Mouse (Mus musculus) adrenal gland, postnatal 4 days (tissue): Measurements from ENCODE around the gene Acot5. TPM values are rescaled to one million over a fixed set of nuclear protein-coding genes. Genes with fewer than 3 reads are reported as not detected.
"Not testable (repeated sequence)": the region's sequence is repeated elsewhere in the genome, so short reads cannot be mapped to it uniquely, and the experiment has no call there.

Experiments
- DNase-seq, 2 experiments: peaks; one replicate each; pipeline ENCODE4 v3.0.0; 2021 to 2022; ENCODE audit warnings: low spot score in 2 of 2, mixed read lengths in 2 of 2
- long read RNA-seq, 2 experiments: library from polyadenylated mRNA; stranded (forward); transcript quantifications; one replicate each; pipeline ENCODE4 v2.0.0; 2021
- total RNA-seq, 2 experiments: library from RNA; stranded (reverse); gene quantifications; 2 replicates each; pipeline ENCODE4 v1.2.3; 2021

The Acot5 gene
- total RNA-seq: under 1 TPM; 0.25 TPM
- long read RNA-seq, experiment 1: 0 reads
- long read RNA-seq, experiment 2: 0 reads

- DNase-seq: no peak
Observed at GRCm38 (mm10) chr12:84068986-84069385, at the start of gene Acot5. TSS of gene Acot5 (plus strand) at chr12:84069325.

- peak in 1 of 2 experiments; percentile 25 for DNase-seq
Observed at GRCm38 (mm10) chr12:84020528-84020927, 48.6 kb upstream of the Acot5 start.

DNA sequence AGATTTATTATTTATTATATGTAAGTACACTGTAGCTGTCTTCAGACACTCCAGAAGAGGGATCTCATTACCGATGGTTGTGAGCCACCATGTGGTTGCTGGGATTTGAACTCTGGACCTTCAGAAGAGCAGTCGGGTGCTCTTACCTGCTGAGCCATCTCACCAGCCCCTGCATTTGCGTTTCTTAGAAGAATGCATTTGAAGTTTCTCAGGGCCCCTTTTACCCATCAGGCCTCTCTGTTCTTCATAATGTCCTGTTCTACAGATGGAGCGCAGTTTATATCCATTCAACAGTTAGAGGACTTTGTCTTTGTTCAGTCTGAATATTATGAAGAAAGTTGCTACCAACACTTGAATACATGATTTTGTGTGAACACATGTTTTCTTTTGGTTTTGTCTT lies 46.9 kb upstream of the Acot5 start:
- DNase-seq: not testable (repeated sequence)

- no peak for DNase-seq
Observed at GRCm38 (mm10) chr12:84023052-84023745, 45.9 kb upstream of the Acot5 start.

DNA sequence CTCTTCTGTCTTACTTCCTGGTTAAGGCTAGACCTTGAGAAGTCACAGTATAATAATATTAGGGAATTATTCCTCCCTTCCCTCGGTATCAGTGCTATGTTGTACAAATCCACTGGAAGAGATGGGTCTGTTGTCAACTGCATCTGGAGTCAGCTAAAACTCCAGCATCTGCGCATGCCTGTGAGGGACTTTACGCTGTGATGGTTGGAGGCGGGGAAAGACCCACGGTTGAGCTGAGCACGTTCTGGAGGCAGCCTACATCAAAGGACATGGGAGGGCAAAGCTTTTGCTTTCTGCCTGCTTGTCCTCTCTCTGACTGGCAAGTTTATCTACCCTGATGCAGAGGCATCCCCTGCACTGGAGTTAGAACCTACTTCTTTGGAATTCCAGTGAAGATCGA lies 43.2 kb upstream of the Acot5 start:
- no peak for DNase-seq

GRCm38 (mm10) chr12:84028328-84028727 lies 40.8 kb upstream of the Acot5 start:
- not testable (repeated sequence) for DNase-seq

DNA sequence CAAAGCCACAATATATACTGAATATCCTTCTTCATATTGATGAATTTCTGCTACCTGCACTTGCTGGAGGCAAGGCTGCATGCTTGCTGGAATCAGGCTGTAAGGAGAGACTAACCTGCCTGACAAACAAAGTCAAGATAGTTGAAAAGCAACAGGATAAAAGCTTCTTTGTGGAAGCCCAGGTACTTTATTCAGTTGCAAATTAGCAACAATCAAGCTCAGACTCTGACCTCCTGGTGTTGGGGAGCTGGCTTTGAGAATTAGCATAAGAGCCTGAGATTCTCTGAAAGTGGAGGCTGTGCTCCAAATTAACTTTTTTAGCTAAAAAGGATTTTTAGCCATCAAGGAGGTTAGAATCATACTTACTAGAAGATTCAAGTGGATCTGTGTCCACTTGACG lies 40.1 kb upstream of the Acot5 start:
- DNase-seq: not testable (repeated sequence)

- DNase-seq: peak; percentile 19 to 51
Observed at GRCm38 (mm10) chr12:84030659-84031332, 38.3 kb upstream of the Acot5 start.

DNA sequence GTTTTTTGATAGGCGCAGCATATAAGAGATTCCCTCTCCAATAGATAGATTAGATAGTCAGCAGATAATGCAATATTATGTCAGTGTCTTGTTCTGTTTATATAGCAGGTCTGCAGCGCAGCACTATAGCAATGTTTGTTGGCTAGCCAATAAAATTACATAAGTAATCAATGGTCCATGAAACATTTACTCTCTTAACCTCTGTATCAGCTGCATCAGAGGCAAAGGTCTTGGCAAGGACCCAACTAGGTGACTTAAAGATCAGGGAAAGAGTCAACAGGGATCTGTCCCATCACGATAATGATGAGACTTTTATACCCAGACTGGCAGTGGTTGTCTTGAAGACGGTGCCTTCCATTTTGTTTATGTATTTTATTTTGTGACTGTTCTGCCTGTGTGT lies 36.3 kb upstream of the Acot5 start:
- no peak for DNase-seq

GRCm38 (mm10) chr12:84033302-84033701 lies 35.8 kb upstream of the Acot5 start:
- not testable (repeated sequence) for DNase-seq

GRCm38 (mm10) chr12:84034108-84034507 lies 35.0 kb upstream of the Acot5 start:
- DNase-seq: no peak

DNA sequence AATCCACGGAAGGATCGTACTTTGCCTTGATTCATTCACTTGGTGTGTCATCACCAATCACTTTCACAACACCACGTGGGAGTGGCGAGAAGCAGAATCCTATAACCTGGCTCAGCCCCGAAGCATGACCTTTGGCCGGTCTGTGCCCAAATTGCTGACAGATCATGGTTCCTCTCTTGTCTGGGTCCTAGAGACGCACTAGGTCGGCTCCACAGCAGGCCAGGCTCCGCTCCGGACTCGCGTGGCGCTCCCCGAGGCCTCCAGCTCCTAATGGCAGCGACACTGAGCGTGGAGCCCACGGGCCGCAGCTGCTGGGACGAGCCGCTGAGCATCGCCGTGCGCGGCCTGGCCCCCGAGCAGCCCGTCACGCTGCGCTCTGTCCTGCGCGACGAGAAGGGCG lies 30.9 kb upstream of the Acot5 start, which contains the start of gene Acot4:
TSS of gene Acot4 (plus strand) at position 139 of the 400 bp plus-strand sequence.
- DNase-seq: not testable (repeated sequence)

- not testable (repeated sequence) for DNase-seq
Observed at GRCm38 (mm10) chr12:84038691-84039111, 30.4 kb upstream of the Acot5 start, which contains the start of gene Gm49366. TSS of gene Gm49366 (plus strand) at chr12:84038935.

- no peak for DNase-seq
Observed at GRCm38 (mm10) chr12:84042248-84042647, 26.9 kb upstream of the Acot5 start.

DNA sequence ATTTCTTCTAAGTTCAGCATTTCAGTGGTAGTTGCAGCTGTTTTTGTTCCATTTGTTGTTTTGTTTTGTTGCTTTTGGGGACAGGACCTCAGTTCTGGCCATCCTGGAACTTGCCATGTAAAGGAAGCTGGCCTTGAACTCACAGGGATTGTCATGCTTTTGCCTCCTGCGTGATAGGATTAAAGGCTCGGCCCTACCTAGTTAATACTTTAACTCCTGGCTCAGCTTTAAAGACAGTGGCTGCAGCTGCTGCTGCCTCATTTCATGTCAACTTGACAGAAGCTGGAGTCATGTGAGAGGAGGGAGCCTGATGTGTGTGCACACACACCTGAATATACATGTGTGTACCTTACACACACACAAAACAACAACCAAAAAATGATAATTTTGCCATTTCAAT lies 25.1 kb upstream of the Acot5 start:
- DNase-seq: no peak

- no peak for DNase-seq
Observed at GRCm38 (mm10) chr12:84046906-84047305, 22.2 kb upstream of the Acot5 start.

GRCm38 (mm10) chr12:84050744-84051143 lies 18.4 kb upstream of the Acot5 start:
- DNase-seq: not testable (repeated sequence)

GRCm38 (mm10) chr12:84051937-84052474 lies 17.1 kb upstream of the Acot5 start, which contains the start of gene Acot3:
TSS of gene Acot3 (plus strand) at chr12:84052144.
- no peak for DNase-seq

GRCm38 (mm10) chr12:84052609-84053008 lies 16.5 kb upstream of the Acot5 start:
- no peak for DNase-seq

DNA sequence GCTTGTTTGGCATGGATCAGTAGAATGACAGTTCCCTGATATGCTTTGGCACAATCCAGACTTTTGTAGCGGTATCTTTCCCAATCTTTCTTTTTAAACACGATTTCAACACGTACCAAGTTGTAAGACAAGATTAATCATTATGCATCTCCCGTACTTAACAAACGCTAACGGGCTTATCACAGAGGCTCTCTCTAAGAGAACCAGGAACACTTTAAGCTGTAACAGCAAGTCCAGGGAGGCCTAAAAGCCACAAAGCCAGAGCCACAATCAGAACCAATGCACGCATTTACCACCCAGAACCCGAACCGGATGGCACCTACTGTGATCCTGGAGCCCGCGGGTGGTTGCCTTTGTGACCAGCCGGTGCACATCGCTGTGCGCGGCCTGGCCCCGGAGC lies 16.0 kb upstream of the Acot5 start:
- no peak for DNase-seq

DNA sequence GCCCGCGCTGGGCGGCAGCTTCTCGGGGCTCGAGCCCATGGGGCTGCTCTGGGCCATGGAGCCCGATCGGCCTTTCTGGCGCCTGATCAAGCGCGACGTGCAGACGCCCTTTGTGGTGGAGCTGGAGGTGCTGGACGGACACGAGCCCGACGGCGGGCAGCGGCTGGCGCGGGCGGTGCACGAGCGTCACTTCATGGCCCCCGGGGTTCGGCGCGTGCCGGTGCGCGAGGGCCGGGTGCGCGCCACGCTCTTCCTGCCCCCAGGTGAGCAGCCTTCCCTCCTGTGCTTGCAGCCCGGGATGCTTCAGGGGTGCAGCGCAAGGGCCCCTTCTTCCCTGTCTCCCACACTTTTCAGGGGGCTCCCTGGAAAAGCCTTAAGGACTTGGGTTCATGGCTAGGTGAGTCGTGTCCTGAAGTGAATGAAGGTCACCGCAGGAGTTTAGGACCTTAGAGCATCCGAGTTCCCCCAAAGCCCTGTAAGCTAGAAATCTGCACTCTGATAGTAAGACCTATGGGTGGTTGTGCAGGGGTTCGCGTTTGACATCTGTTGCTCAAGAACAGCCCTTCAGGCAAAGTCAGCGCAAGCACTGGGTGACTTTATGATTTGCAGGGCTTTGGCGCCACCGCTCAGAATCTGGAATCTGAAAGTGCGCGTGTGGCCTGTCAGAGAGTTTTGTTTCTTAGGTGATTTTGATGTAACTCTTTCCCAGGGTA lies 15.3 kb upstream of the Acot5 start:
- no peak for DNase-seq
